Mouse (Mus musculus): Measurements from ENCODE around the gene Hoxa4.

Gene Hoxa4

GRCm38 (mm10) chr6:52203371-52204049 is 12.0 kb upstream of the Hoxa4 start:
- DNase-seq (ENCODE audit: low read depth, low spot score): no peak

- DNase-seq (ENCODE audit: low read depth, low spot score): no peak
These were observed 11.5 kb upstream of the Hoxa4 start for GRCm38 (mm10) chr6:52203121-52203370.

- DNase-seq (ENCODE audit: low read depth, low spot score): no peak
These were observed 11.0 kb upstream of the Hoxa4 start for GRCm38 (mm10) chr6:52202362-52203120.

- no peak for DNase-seq (ENCODE audit: low read depth, low spot score)
These were observed 9.7 kb upstream of the Hoxa4 start for GRCm38 (mm10) chr6:52201269-52201668.

GRCm38 (mm10) chr6:52200751-52201250 is 9.2 kb upstream of the Hoxa4 start:
- DNase-seq (ENCODE audit: low read depth, low spot score): no peak

- DNase-seq (ENCODE audit: low read depth, low spot score): no peak
These were observed 8.7 kb upstream of the Hoxa4 start for GRCm38 (mm10) chr6:52200073-52200750.

- DNase-seq (ENCODE audit: low read depth, low spot score): no peak
These were observed 5.7 kb upstream of the Hoxa4 start for GRCm38 (mm10) chr6:52197271-52197670.

- DNase-seq (ENCODE audit: low read depth, low spot score): no peak
These were observed 5.3 kb upstream of the Hoxa4 start for GRCm38 (mm10) chr6:52196811-52197210.

- no peak for DNase-seq (ENCODE audit: low read depth, low spot score)
These were observed 3.1 kb upstream of the Hoxa4 start for GRCm38 (mm10) chr6:52194690-52195089.

GRCm38 (mm10) chr6:52191860-52192550 is 452 bp upstream of the Hoxa4 start:
- no peak for DNase-seq (ENCODE audit: low read depth, low spot score)

GRCm38 (mm10) chr6:52190410-52190809 is 1.1 kb downstream of the Hoxa4 start:
- no peak for DNase-seq (ENCODE audit: low read depth, low spot score)

GRCm38 (mm10) chr6:52189909-52190308 is 1.6 kb downstream of the Hoxa4 start:
- no peak for DNase-seq (ENCODE audit: low read depth, low spot score)

- no peak for DNase-seq (ENCODE audit: low read depth, low spot score)
These were observed 2.4 kb downstream of the Hoxa4 start for GRCm38 (mm10) chr6:52189172-52189591.

- no peak for DNase-seq (ENCODE audit: low read depth, low spot score)
These were observed 5.1 kb downstream of the Hoxa4 start for GRCm38 (mm10) chr6:52186500-52186899.

- DNase-seq (ENCODE audit: low read depth, low spot score): no peak
These were observed 5.7 kb downstream of the Hoxa4 start for GRCm38 (mm10) chr6:52185834-52186233.

GRCm38 (mm10) chr6:52185222-52185621 is 6.3 kb downstream of the Hoxa4 start:
- no peak for DNase-seq (ENCODE audit: low read depth, low spot score)

GRCm38 (mm10) chr6:52184668-52185067 is 6.9 kb downstream of the Hoxa4 start:
- no peak for DNase-seq (ENCODE audit: low read depth, low spot score)

GRCm38 (mm10) chr6:52183311-52184080 is 8.1 kb downstream of the Hoxa4 start:
- DNase-seq (ENCODE audit: low read depth, low spot score): no peak

- no peak for DNase-seq (ENCODE audit: low read depth, low spot score)
These were observed 8.8 kb downstream of the Hoxa4 start for GRCm38 (mm10) chr6:52182793-52183192.

- no peak for DNase-seq (ENCODE audit: low read depth, low spot score)
These were observed 9.5 kb downstream of the Hoxa4 start for GRCm38 (mm10) chr6:52182030-52182429.

GRCm38 (mm10) chr6:52180726-52181125 is 10.8 kb downstream of the Hoxa4 start:
- no peak for DNase-seq (ENCODE audit: low read depth, low spot score)

Measured in forelimb bud, embryonic 11.5 days (tissue).